Mouse (Mus musculus) small intestine, adult 2 months (tissue): ENCODE measurements at regions not wholly inside any gene's neighbourhood (a gene's known extent, or its start where the extent isn't known, plus 50 kb on each side); places are given as distances from the start of the nearest gene placed in this dataset.

Experiments used
- CTCF ChIP-seq: fragments of 200-500 bp; IDR thresholded peaks from 2 replicates; pipeline ENCODE4 v1.5.1; 2012; ENCODE audit warnings: low read depth, mild to moderate bottlenecking, control low read depth, inconsistent platforms, low read length, moderate library complexity, mixed read lengths; ENCODE audit not compliant: insufficient replicate concordance, insufficient read length; ENCODE audit errors: extremely low read depth
- POLR2A ChIP-seq: fragments of 200-500 bp; IDR thresholded peaks from 2 replicates; pipeline ENCODE4 v1.6.1; 2012; ENCODE audit warnings: low read depth, mild to moderate bottlenecking, control low read depth, inconsistent platforms, low read length, moderate library complexity

GRCm38 (mm10) chr4:82129471-82129870, 576.1 kb downstream of the Nfib start:
- TF ChIP-seq CTCF: no peak
- TF ChIP-seq POLR2A: no peak
